Mouse (Mus musculus) kidney, adult 11 months (tissue): ENCODE measurements around the gene Tent5d.

Experiments
- DNase-seq: peaks from one replicate; pipeline ENCODE4 v3.0.0; 2022

The Tent5d gene

GRCm38 (mm10) chrX:107792290-107792689, at the start of gene Tent5d:
Tent5d (plus strand) TSS chrX:107792590.
- DNase-seq = no peak

GRCm38 (mm10) chrX:107767896-107768295, 24.5 kb upstream of the Tent5d start:
- no peak for DNase-seq

DNA sequence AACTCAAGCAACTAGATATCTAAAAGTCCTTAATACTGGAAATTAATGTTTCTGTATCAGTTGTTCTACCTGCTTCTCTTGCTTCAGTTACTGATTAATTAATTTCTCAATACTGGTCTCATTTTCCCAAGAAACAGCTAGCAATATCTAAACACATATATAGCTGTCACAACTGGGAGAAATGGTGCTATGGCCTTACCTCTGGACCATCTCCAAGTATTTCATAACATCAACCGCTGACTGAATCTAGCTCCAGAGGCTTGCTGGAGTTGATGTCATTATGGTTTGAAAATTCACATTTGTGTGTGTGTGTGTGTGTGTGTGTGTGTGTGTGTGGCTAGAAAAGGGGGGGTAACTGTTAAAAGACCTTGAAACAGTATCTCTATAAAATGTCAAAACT, 2.3 kb upstream of the Tent5d start:
- DNase-seq = no peak

GRCm38 (mm10) chrX:107790750-107791493, 1.5 kb upstream of the Tent5d start:
- no peak for DNase-seq

DNA sequence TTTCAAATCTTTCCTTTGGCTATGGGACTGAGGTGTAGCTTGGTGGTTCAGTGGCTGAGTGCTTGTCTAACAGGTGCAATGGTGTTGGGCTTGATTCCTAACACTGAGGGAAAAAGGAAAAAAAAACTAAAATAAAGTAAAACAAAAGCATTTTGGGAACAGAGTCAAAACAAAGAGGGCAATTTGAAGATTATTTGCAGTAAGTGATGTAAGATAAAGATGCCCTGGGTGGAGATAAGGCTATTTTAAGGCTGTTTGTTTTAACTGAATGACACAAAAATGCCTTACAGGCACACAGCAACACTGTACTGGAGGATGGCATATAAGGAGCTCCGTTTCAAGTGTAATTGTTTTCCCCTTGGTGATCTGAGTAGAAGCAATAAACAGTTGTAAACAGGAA, 3.4 kb downstream of the Tent5d start:
- no peak for DNase-seq

- DNase-seq = no peak
These were observed 4.5 kb downstream of the Tent5d start for GRCm38 (mm10) chrX:107796919-107797318.

DNA sequence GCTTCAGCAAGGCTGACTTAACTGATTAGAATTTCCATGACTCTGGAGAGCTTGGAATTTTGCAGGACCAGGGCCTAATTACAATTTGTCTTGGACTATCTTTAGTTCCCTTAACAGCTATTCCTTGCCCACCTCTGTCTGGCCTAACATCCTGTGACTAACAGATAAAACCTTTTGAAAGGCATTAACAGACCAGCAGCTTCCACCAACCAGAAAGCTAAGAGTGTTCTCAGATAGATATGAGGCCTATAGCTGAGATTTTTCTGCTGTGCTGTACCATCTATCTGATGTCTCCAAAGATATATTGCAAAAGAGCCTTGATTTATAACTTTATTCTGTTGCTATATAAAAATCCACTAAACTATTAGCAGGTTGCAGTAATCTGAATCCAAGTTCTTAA, 19.7 kb downstream of the Tent5d start:
- DNase-seq = no peak

- peak; percentile 44 for DNase-seq
These were observed 23.3 kb downstream of the Tent5d start for GRCm38 (mm10) chrX:107815502-107816217.

DNA sequence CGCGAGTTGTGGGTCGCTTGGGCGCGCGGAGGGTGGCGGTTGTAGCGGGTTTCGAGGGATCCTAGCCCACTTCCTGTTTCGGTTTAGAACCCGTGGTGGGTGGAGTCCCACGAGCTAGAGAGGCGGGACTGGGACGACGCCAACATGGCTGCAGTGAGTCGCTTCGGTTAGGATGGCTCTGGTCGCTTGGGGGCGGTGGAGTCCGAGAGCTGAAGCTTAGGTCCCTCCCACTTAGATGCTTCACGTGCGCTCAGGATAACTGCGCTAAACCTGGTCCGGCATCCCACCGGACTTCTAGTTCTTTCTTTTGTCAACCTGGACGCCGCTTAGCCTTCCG, 23.8 kb downstream of the Tent5d start, which contains the start of gene 2610002M06Rik:
TSS of gene 2610002M06Rik (minus strand) at position 117 of the 337 bp plus-strand sequence.
- peak; percentile 84 for DNase-seq

DNA sequence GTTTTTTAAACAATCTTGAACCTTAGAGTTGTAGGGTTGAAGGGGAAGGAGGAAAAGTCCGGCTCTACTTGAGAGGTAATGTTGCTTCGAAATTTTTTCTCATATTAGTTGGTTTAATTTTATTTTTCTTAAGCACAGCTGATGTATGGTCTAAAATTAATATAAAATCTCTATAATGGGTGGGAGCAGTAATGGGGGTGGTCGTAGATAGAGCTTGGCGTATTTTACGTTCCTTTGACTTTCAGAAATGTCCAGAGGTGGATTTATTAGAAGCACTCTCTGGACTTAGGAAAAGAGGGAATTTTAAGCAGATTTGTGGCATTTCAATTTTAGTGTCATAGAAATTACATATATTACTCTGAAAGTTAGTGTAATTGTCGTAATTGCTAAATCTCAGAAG, 24.3 kb downstream of the Tent5d start:
- no peak for DNase-seq

- no peak for DNase-seq
These were observed 65.8 kb downstream of the Tent5d start for GRCm38 (mm10) chrX:107858165-107858564.
